Mouse (Mus musculus): ENCODE data around the gene Ttbk2. TPM values are rescaled to one million over a fixed set of nuclear protein-coding genes. Genes with fewer than 3 reads are reported as not detected.

Gene Ttbk2
- polyA plus RNA-seq, 1 experiment = 3.9 TPM

DNA sequence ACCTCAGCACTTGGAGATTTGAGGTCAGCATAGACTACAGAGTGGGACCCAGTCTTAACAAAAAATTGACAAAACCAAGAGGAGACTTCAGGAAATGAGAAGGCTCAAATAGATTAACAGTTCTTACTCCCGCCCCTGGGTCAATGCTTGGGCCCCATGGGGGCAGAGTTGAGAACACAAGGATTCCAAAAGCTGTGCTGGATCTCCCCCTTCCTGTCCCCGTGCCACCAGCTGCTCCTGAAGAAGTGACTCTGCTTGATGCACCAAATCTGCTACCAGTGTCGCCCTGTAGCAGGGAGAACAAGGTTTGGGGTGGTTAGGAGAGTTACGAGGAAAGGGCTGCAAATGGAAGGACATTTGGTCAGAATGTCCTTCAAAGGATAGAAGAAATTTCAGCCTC lies 126.8 kb downstream of the Ttbk2 start:
- H3K4me1 ChIP-seq (ENCODE audit: control insufficient read depth, insufficient read depth, low read length) = 0 out of 2 replicates have a peak, but pooled peaks cover 2% of the 10 kb centered on the region
- no peak for TF ChIP-seq POLR2A (IDR thresholded peaks at IDR 0.05; ENCODE audit: borderline replicate concordance, extremely low read depth, low read depth, low read length)
- no peak for TF ChIP-seq CTCF (IDR thresholded peaks at IDR 0.05; ENCODE audit: insufficient read depth, low read length)
- 67% methylated on average over 4 of the region's 4 CpGs for WGBS
- no peak overlapping the region for H3K4me3 ChIP-seq (replicated peaks; ENCODE audit: extremely low read depth, low read depth, low read length)
- no peak for DNase-seq

DNA sequence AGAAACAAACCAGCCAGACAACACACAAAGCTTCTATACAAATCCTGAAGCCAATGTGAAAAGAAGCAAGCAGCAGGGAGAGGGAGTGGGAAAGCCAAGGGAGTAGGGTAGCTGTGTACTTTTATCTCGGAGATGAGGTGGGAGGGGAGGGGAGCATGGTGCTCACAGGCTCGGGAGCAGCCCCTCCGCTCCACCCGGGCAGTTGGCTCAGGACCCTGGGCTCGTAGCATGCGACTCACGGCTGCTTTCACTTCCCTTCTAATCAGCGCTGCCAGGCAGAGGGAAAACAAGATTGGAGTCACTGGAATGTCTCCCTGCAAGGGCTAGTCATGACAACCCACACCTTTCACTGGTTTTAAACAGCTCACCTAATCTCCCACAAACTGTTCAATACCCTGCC lies 127.9 kb downstream of the Ttbk2 start:
- no peak for DNase-seq
- no peak overlapping the region for H3K4me3 ChIP-seq (replicated peaks; ENCODE audit: extremely low read depth, low read depth, low read length)
- 56% methylated on average over 8 of the region's 8 CpGs for WGBS
- 0 out of 2 replicates have a peak, but pooled peaks cover 2% of the 10 kb centered on the region for H3K4me1 ChIP-seq (ENCODE audit: control insufficient read depth, insufficient read depth, low read length)
- no peak for TF ChIP-seq POLR2A (IDR thresholded peaks at IDR 0.05; ENCODE audit: borderline replicate concordance, extremely low read depth, low read depth, low read length)
- no peak for TF ChIP-seq CTCF (IDR thresholded peaks at IDR 0.05; ENCODE audit: insufficient read depth, low read length)

DNA sequence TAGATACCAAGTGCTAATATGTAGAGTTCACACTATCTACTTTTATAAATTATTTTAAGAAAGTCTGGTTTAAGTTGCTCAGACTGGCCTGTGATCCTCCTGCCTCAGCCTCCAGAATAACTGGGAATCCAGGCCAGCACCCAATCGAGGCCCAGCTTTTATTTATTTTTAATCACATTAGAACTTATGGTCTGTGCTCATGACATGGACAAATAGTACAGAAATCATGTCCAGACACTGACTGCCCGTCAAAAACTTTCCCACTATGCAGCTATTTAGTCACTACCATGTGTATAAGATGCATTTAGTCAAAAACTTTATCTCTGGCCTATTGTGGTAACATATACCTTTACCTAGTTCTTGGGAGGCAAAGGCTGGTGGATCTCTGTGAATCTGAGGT lies 128.5 kb downstream of the Ttbk2 start:
- 93% methylated on average over 2 of the region's 2 CpGs for whole genome bisulfite sequencing
- 0 out of 2 replicates have a peak, but pooled peaks cover 2% of the 10 kb centered on the region for H3K4me1 ChIP-seq (ENCODE audit: control insufficient read depth, insufficient read depth, low read length)
- TF ChIP-seq CTCF (IDR thresholded peaks at IDR 0.05; ENCODE audit: insufficient read depth, low read length) = no peak
- no peak for TF ChIP-seq POLR2A (IDR thresholded peaks at IDR 0.05; ENCODE audit: borderline replicate concordance, extremely low read depth, low read depth, low read length)
- no peak overlapping the region for H3K4me3 ChIP-seq (replicated peaks; ENCODE audit: extremely low read depth, low read depth, low read length)
- no peak for DNase-seq

DNA sequence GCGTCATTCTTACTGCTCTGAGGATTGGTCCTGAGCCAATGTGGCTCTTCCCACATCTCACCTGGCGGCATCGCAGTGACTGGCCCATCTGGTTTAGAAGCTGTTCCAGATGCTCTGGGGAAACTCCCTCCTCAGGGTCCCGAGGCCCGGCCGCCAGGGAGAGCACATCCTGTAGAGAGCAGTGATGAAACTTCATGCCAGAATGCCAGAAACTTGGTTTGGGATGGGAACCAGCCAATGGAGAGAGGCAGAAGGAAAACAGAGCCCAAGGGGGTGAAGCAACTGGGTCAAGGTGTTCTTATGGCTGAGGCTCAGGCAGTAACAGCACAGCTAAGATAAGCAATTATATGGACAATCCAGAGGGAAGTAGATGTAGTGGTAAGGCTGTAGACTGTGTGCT lies 129.6 kb downstream of the Ttbk2 start:
- WGBS = 79% methylated on average over 6 of the region's 6 CpGs
- 0 out of 2 replicates have a peak, but pooled peaks cover 2% of the 10 kb centered on the region for H3K4me1 ChIP-seq (ENCODE audit: control insufficient read depth, insufficient read depth, low read length)
- no peak for TF ChIP-seq CTCF (IDR thresholded peaks at IDR 0.05; ENCODE audit: insufficient read depth, low read length)
- no peak for TF ChIP-seq POLR2A (IDR thresholded peaks at IDR 0.05; ENCODE audit: borderline replicate concordance, extremely low read depth, low read depth, low read length)
- H3K4me3 ChIP-seq (replicated peaks; ENCODE audit: extremely low read depth, low read depth, low read length) = no peak overlapping the region
- DNase-seq = no peak

DNA sequence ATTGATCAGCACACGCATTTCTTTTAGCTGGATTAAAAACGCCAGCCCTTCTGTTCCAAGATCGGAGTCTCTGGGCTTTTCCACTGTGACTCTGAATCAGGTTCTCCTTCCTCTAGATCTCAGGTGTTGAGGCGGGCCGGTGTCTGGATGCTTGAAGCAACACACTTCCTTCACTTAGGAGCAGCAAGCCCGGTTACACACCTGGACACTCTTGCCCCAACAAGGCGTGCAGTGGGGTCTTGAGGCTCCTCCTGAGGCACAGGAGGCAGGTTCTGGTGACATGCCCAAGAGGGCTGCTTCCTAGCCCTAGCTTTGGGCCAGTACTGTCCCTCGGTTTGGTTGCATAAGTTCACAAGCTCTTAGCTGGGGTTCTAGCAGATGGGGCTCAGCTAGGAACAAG lies 131.9 kb downstream of the Ttbk2 start:
- no peaks in the 10 kb centered on the region for H3K4me1 ChIP-seq (ENCODE audit: control insufficient read depth, insufficient read depth, low read length)
- no peak overlapping the region for H3K4me3 ChIP-seq (replicated peaks; ENCODE audit: extremely low read depth, low read depth, low read length)
- 92% methylated on average over 8 of the region's 8 CpGs for WGBS
- no peak for DNase-seq
- TF ChIP-seq CTCF (IDR thresholded peaks at IDR 0.05; ENCODE audit: insufficient read depth, low read length) (no peak), POLR2A (IDR thresholded peaks at IDR 0.05; ENCODE audit: borderline replicate concordance, extremely low read depth, low read depth, low read length) (no peak)

DNA sequence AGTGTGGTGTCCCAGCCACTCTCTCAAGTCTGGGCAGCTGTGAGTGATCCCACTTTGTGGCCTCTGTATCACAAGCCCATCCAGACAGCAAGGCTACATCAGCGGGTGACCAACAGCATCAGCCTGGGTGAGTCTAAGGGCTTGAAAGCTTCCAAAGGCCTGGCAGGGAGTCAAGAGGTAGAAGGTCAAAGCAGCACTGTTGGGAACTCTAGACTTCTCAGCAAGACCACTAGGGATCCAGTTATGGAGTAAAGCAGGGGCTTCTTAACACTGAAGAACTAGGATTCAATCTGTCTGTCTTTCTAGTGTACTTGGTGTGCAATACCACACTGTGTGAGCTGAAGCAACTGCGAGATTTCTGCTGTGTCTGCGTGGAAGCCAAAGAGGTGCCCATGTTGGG lies 137.0 kb downstream of the Ttbk2 start:
- Histone ChIP-seq H3K4me1 (ENCODE audit: control insufficient read depth, insufficient read depth, low read length) (no peaks in the 10 kb centered on the region), H3K4me3 (replicated peaks; ENCODE audit: extremely low read depth, low read depth, low read length) (no peak overlapping the region)
- TF ChIP-seq CTCF (IDR thresholded peaks at IDR 0.05; ENCODE audit: insufficient read depth, low read length) (no peak), POLR2A (IDR thresholded peaks at IDR 0.05; ENCODE audit: borderline replicate concordance, extremely low read depth, low read depth, low read length) (no peak)
- no peak for DNase-seq
- WGBS = 94% methylated on average over 3 of the region's 3 CpGs

DNA sequence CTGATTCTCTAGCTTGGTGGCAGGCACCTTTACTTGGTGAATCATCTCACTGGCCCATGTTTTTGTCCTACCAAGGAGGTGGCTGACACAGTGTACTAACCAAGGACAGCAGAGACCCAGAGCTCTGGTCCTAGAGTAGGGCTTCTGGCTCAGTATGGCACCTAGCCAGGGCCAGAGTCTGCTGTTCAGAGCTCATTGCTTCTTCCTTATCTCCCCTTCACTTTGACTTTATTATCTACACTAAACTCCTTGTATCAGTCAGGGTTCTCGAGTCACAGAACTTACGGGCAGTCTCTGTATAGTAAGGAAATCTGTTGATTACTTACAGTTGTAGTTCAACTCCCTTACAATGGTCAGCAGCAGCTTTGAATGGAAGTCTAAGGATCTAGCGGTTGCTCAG lies 139.5 kb downstream of the Ttbk2 start:
- no peak for DNase-seq
- WGBS = 85% methylated on average over 3 of the region's 3 CpGs
- TF ChIP-seq POLR2A (IDR thresholded peaks at IDR 0.05; ENCODE audit: borderline replicate concordance, extremely low read depth, low read depth, low read length) (no peak), CTCF (IDR thresholded peaks at IDR 0.05; ENCODE audit: insufficient read depth, low read length) (no peak)
- Histone ChIP-seq H3K4me1 (ENCODE audit: control insufficient read depth, insufficient read depth, low read length) (no peaks in the 10 kb centered on the region), H3K4me3 (replicated peaks; ENCODE audit: extremely low read depth, low read depth, low read length) (no peak overlapping the region)

DNA sequence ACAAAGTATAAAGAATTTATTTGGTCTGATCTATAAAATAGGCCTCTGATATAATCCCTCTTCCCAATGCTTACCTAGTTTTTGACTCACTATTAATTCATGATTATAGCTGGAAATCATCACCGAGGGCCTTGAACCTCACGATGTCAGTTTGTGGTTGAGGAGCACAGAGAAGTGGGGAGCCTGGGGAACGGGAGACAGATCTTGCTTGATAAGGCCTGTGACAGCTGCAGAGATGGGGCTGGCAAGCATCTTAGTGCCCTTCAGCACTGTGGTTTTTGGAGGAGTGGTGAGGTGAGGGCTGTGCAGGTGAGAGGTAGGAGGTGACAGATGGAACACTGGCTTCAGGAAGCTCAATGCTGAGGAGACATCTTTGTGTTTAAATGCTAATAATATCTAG lies 140.2 kb downstream of the Ttbk2 start:
- 84% methylated on average over 3 of the region's 3 CpGs for WGBS

DNA sequence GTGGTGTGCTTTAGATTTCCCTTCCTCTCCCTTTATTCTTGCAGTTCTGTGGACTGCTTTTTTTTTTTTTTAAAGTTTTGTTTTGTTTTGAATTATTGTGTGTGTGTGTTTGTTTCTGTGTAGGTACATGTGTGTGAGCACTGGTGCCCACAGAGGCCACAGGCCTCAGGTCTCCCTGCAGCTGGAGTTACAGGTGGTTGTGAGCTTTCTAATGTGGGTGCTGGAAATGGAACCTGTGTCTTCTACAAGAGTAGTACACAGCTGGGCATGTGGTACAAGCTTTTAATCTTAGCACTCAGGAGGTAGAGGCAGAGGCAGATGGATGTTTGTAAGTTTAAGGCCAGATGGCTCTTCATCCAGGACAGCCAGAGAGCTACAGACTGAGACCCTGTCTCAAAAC lies 143.4 kb downstream of the Ttbk2 start:
- no peak for DNase-seq
- no peaks in the 10 kb centered on the region for H3K4me1 ChIP-seq (ENCODE audit: control insufficient read depth, insufficient read depth, low read length)
- no peak overlapping the region for H3K4me3 ChIP-seq (replicated peaks; ENCODE audit: extremely low read depth, low read depth, low read length)
- TF ChIP-seq CTCF (IDR thresholded peaks at IDR 0.05; ENCODE audit: insufficient read depth, low read length) = no peak
- TF ChIP-seq POLR2A (IDR thresholded peaks at IDR 0.05; ENCODE audit: borderline replicate concordance, extremely low read depth, low read depth, low read length) = no peak

More for the DNA sequence above, 140.2 kb downstream of the Ttbk2 start:
- Histone ChIP-seq H3K4me3 (replicated peaks; ENCODE audit: extremely low read depth, low read depth, low read length) (no peak overlapping the region), H3K4me1 (ENCODE audit: control insufficient read depth, insufficient read depth, low read length) (no peaks in the 10 kb centered on the region)
- no peak for DNase-seq
- TF ChIP-seq POLR2A (IDR thresholded peaks at IDR 0.05; ENCODE audit: borderline replicate concordance, extremely low read depth, low read depth, low read length) (no peak), CTCF (IDR thresholded peaks at IDR 0.05; ENCODE audit: insufficient read depth, low read length) (no peak)

DNA sequence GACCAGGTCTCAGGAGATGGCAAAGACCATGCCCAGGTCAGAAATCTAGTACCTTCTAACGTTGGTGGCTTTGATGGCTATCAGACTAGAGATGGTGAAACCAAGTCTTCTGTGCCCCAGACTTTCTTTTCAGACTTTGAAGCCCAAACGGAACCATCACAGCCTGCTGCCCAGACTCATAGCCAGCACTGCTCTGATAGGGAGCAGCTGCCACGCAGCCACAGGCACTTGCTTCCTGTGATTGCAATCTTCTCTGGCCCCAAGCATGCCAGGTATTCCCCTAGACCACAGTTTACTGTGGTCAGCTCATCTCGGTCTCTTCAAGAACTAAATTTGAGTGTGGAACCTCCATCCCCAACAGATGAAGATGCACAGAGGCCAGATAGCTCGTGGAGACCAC lies 147.7 kb downstream of the Ttbk2 start:
- no peak for DNase-seq
- no peak overlapping the region for H3K4me3 ChIP-seq (replicated peaks; ENCODE audit: extremely low read depth, low read depth, low read length)
- TF ChIP-seq POLR2A (IDR thresholded peaks at IDR 0.05; ENCODE audit: borderline replicate concordance, extremely low read depth, low read depth, low read length) (no peak), CTCF (IDR thresholded peaks at IDR 0.05; ENCODE audit: insufficient read depth, low read length) (no peak)
- WGBS = 70% methylated on average over 5 of the region's 5 CpGs
- no peaks in the 10 kb centered on the region for H3K4me1 ChIP-seq (ENCODE audit: control insufficient read depth, insufficient read depth, low read length)

All from lung, adult 2 months (tissue).